Mouse (Mus musculus) midbrain, embryonic 14.5 days (tissue): ENCODE measurements around the gene Unc13b. TPM values are rescaled to one million over a fixed set of nuclear protein-coding genes. Genes with fewer than 3 reads are reported as not detected.

Source experiments
- ATAC-seq: fragments of 200-750 bp; cut with Nextera tagmentation; 2 replicates; pipeline ENCODE4 v1.8.0; 2017; ENCODE audit warnings: moderate number of reproducible peaks, moderate library complexity; ENCODE audit not compliant: low FRiP score, low TSS enrichment
- DNase-seq: peaks from one replicate; pipeline ENCODE4 v3.0.0-alpha.2; 2015
- H3K27ac ChIP-seq: fragments of 300-500 bp; sonication (generic); replicated peaks from 2 replicates; pipeline ENCODE4 v1.5.1; 2014; ENCODE audit warnings: mild to moderate bottlenecking, low read depth, low read length, moderate library complexity
- H3K27me3 ChIP-seq: fragments of 300-500 bp; sonication (generic); 2 replicates; pipeline ENCODE4 v1.6.1; 2014; ENCODE audit warnings: low read length, control low read depth, mixed read lengths; ENCODE audit not compliant: control insufficient read depth, insufficient read depth
- H3K36me3 ChIP-seq: fragments of 300-500 bp; sonication (generic); 2 replicates; pipeline ENCODE4 v1.6.1; 2014; ENCODE audit warnings: low read length, control low read depth; ENCODE audit not compliant: control insufficient read depth, insufficient read depth
- H3K4me1 ChIP-seq: fragments of 300-500 bp; sonication (generic); 2 replicates; pipeline ENCODE4 v1.6.1; 2014; ENCODE audit warnings: mild to moderate bottlenecking, antibody characterized with exemption, low read length, control low read depth; ENCODE audit not compliant: control insufficient read depth, insufficient read depth
- H3K4me2 ChIP-seq: fragments of 300-500 bp; sonication (generic); 2 replicates; pipeline ENCODE4 v1.6.1; 2014; ENCODE audit warnings: mild to moderate bottlenecking, low read length, moderate library complexity
- H3K4me3 ChIP-seq: fragments of 300-500 bp; sonication (generic); replicated peaks from 2 replicates; pipeline ENCODE4 v1.5.1; 2014; ENCODE audit warnings: low read depth, low read length
- H3K9ac ChIP-seq: fragments of 300-500 bp; sonication (generic); replicated peaks from 2 replicates; pipeline ENCODE4 v1.6.1; 2014; ENCODE audit warnings: mild to moderate bottlenecking, low read length, moderate library complexity
- H3K9me3 ChIP-seq: fragments of 300-500 bp; sonication (generic); 2 replicates; pipeline ENCODE4 v1.6.1; 2016; ENCODE audit warnings: low read length, control low read depth, mixed read lengths; ENCODE audit not compliant: control insufficient read depth
- WGBS: fragments of 180-500 bp; shearing (Covaris S2); extraction: QIAGEN DNeasy Blood & Tissue Kit; methylation state at CpG from one replicate; pipeline ENCODE4 v1.1.7; 2014; 5-methylcytosine and 5-hydroxymethylcytosine counted together
- polyA plus RNA-seq: library from polyadenylated mRNA; unstranded; fragments of >200 nt; fragmentation: Nextera tagmentation; extraction: Ambion mirVana; gene quantifications from 2 replicates; pipeline ENCODE4 v1.2.1, GENCODE M21; 2014

Unc13b gene
- polyA plus RNA-seq, 1 experiment from 2014 or later = 20.4 TPM

DNA sequence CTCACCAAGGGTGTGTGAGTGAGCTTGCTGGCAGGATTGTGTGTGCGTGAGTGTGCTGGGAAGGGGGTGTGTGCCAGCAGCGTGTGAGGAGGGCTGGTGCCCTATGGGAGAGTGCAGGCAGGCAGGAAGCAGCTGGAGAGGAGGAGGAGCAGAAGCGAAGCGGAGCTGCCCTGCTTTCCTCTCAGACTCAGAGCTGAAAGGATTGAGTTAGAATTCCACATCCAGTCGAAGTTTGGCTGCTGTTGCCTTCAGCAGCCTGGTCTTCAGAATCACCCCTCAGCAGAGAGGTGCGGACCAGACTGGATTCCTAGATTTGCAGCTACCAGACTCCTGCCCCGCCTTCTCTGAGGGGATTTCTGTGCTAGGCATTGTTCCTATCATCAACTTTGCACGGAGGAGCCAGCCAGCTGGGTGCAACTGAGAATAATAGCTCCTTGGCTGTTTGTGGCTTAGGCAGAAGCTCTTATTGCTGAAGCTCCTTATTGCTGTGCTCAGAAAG lies 150.4 kb downstream of the Unc13b start:
- ATAC-seq (peak; percentile 58; the same call in 1 of the 2 replicates), DNase-seq (peak; percentile 70)
- H3K4me3 ChIP-seq = peak overlapping the region; percentile 34
- peaks cover 13% of the 10 kb centered on the region for H3K4me1 ChIP-seq
- H3K9me3 ChIP-seq = no peaks in the 10 kb centered on the region
- H3K27ac ChIP-seq = peak overlapping the region; percentile 83
- no peaks in the 10 kb centered on the region for H3K27me3 ChIP-seq
- no peaks in the 10 kb centered on the region for H3K36me3 ChIP-seq
- peak overlapping the region; percentile 64 for H3K4me2 ChIP-seq
- H3K9ac ChIP-seq = peak overlapping the region; percentile 48
- under 1% methylated on average over 8 of the region's 8 CpGs for WGBS

GRCm38 (mm10) chr4:43209673-43210072 lies 150.9 kb downstream of the Unc13b start:
- no peak for ATAC-seq

DNA sequence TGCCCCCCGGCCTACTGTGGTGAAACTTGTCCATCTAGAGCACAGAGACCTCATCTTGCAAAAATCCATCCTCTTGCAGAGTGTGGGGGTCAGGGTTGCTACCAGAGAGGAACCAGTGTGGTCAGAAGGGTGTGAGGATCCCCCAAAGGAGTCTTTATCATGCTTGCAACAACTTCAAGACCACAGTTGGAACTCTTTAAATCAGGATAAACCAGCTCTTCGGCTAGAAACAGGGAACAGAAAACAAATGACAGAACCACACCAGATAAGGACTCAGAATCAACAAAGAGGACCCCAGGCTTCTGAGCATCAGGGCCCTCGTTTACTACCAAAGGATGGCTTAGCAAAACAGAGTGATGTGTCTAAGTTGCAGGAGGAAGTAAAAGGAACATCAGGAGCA lies 157.7 kb downstream of the Unc13b start:
- Histone ChIP-seq H3K27me3 (no peaks in the 10 kb centered on the region), H3K27ac (no peak overlapping the region), H3K4me1 (no peaks in the 10 kb centered on the region), H3K36me3 (0 out of 2 replicates have a peak, but pooled peaks cover 2% of the 10 kb centered on the region), H3K9me3 (no peaks in the 10 kb centered on the region), H3K4me3 (no peak overlapping the region), H3K4me2 (no peak overlapping the region), H3K9ac (no peak overlapping the region)
- ATAC-seq (no peak), DNase-seq (no peak)
- 84% methylated on average over 3 of the region's 3 CpGs for WGBS

More at GRCm38 (mm10) chr4:43209673-43210072, 150.9 kb downstream of the Unc13b start:
- Histone ChIP-seq H3K9ac (peak overlapping the region; percentile 48), H3K36me3 (no peaks in the 10 kb centered on the region), H3K4me2 (peak overlapping the region; percentile 64), H3K9me3 (no peaks in the 10 kb centered on the region), H3K4me3 (peak overlapping the region; percentile 34), H3K27me3 (no peaks in the 10 kb centered on the region), H3K27ac (peak overlapping the region; percentile 83), H3K4me1 (peaks cover 13% of the 10 kb centered on the region)
- peak; percentile 53 for DNase-seq
- 21% methylated on average over 6 of the region's 6 CpGs for WGBS

- Histone ChIP-seq H3K27ac (no peak overlapping the region), H3K4me1 (no peaks in the 10 kb centered on the region), H3K4me3 (no peak overlapping the region), H3K27me3 (no peaks in the 10 kb centered on the region), H3K9me3 (no peaks in the 10 kb centered on the region), H3K4me2 (no peak overlapping the region), H3K36me3 (0 out of 2 replicates have a peak, but pooled peaks cover 2% of the 10 kb centered on the region), H3K9ac (no peak overlapping the region)
- no peak for ATAC-seq
- 96% methylated on average over 1 of the region's 1 CpGs for WGBS
- no peak for DNase-seq
These were observed 159.2 kb downstream of the Unc13b start for GRCm38 (mm10) chr4:43217997-43218396.

- Histone ChIP-seq H3K4me3 (no peak overlapping the region), H3K36me3 (peaks cover 15% of the 10 kb centered on the region)
These were observed 173.1 kb downstream of the Unc13b start for GRCm38 (mm10) chr4:43231821-43232220.

GRCm38 (mm10) chr4:43232985-43233384 lies 174.2 kb downstream of the Unc13b start:
- no peak overlapping the region for H3K4me3 ChIP-seq
- WGBS = 93% methylated on average over 1 of the region's 1 CpGs
- H3K9me3 ChIP-seq = no peaks in the 10 kb centered on the region
- H3K4me1 ChIP-seq = no peaks in the 10 kb centered on the region
- DNase-seq (no peak), ATAC-seq (no peak)
- H3K36me3 ChIP-seq = peaks cover 23% of the 10 kb centered on the region
- no peak overlapping the region for H3K27ac ChIP-seq
- no peak overlapping the region for H3K9ac ChIP-seq
- H3K4me2 ChIP-seq = no peak overlapping the region
- no peaks in the 10 kb centered on the region for H3K27me3 ChIP-seq

More at GRCm38 (mm10) chr4:43231821-43232220, 173.1 kb downstream of the Unc13b start:
- no peak overlapping the region for H3K9ac ChIP-seq
- H3K4me2 ChIP-seq = no peak overlapping the region
- no peaks in the 10 kb centered on the region for H3K4me1 ChIP-seq
- H3K27me3 ChIP-seq = no peaks in the 10 kb centered on the region
- WGBS = 87% methylated on average over 3 of the region's 3 CpGs
- no peaks in the 10 kb centered on the region for H3K9me3 ChIP-seq
- DNase-seq = no peak
- no peak for ATAC-seq
- H3K27ac ChIP-seq = no peak overlapping the region

GRCm38 (mm10) chr4:43233489-43233888 lies 174.7 kb downstream of the Unc13b start:
- ATAC-seq = no peak
- H3K4me1 ChIP-seq = no peaks in the 10 kb centered on the region
- peaks cover 28% of the 10 kb centered on the region for H3K36me3 ChIP-seq
- no peak overlapping the region for H3K27ac ChIP-seq
- 98% methylated on average over 6 of the region's 6 CpGs for WGBS
- no peak overlapping the region for H3K9ac ChIP-seq
- no peak overlapping the region for H3K4me3 ChIP-seq
- no peaks in the 10 kb centered on the region for H3K27me3 ChIP-seq
- no peak for DNase-seq
- H3K9me3 ChIP-seq = no peaks in the 10 kb centered on the region
- no peak overlapping the region for H3K4me2 ChIP-seq

DNA sequence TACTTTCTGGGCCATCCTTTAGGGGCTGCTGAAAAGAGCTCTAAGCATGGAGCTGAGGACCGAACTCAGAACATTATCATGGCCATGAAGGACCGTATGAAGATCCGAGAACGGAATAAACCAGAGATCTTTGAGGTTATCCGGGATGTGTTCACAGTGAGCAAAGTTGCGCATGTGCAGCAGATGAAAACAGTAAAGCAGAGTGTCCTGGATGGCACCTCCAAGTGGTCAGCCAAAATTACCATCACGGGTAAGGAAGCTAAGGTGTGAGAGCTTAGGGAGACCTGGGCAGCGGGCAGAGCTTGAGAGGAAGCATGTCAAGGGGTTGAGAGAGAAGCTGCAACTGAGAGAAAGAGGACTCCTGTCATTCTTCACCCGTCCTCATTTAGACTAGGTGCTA lies 178.1 kb downstream of the Unc13b start:
- Histone ChIP-seq H3K4me2 (no peak overlapping the region), H3K4me1 (no peaks in the 10 kb centered on the region), H3K9ac (no peak overlapping the region), H3K9me3 (no peaks in the 10 kb centered on the region), H3K27ac (no peak overlapping the region), H3K27me3 (no peaks in the 10 kb centered on the region), H3K36me3 (peaks cover 47% of the 10 kb centered on the region), H3K4me3 (no peak overlapping the region)
- 98% methylated on average over 9 of the region's 9 CpGs for WGBS
- DNase-seq (no peak), ATAC-seq (no peak)

GRCm38 (mm10) chr4:43240716-43241115 lies 182.0 kb downstream of the Unc13b start:
- no peak overlapping the region for H3K27ac ChIP-seq
- no peak for DNase-seq
- H3K36me3 ChIP-seq = peaks cover 55% of the 10 kb centered on the region
- ATAC-seq = no peak
- H3K27me3 ChIP-seq = no peaks in the 10 kb centered on the region
- H3K4me2 ChIP-seq = no peak overlapping the region
- no peaks in the 10 kb centered on the region for H3K9me3 ChIP-seq
- no peak overlapping the region for H3K9ac ChIP-seq
- no peak overlapping the region for H3K4me3 ChIP-seq
- H3K4me1 ChIP-seq = no peaks in the 10 kb centered on the region
- WGBS = 90% methylated on average over 1 of the region's 1 CpGs
